Mouse (Mus musculus): ENCODE measurements at regions not wholly inside any gene's neighbourhood (a gene's known extent, or its start where the extent isn't known, plus 50 kb on each side); places are given as distances from the start of the nearest gene placed in this dataset.

DNA sequence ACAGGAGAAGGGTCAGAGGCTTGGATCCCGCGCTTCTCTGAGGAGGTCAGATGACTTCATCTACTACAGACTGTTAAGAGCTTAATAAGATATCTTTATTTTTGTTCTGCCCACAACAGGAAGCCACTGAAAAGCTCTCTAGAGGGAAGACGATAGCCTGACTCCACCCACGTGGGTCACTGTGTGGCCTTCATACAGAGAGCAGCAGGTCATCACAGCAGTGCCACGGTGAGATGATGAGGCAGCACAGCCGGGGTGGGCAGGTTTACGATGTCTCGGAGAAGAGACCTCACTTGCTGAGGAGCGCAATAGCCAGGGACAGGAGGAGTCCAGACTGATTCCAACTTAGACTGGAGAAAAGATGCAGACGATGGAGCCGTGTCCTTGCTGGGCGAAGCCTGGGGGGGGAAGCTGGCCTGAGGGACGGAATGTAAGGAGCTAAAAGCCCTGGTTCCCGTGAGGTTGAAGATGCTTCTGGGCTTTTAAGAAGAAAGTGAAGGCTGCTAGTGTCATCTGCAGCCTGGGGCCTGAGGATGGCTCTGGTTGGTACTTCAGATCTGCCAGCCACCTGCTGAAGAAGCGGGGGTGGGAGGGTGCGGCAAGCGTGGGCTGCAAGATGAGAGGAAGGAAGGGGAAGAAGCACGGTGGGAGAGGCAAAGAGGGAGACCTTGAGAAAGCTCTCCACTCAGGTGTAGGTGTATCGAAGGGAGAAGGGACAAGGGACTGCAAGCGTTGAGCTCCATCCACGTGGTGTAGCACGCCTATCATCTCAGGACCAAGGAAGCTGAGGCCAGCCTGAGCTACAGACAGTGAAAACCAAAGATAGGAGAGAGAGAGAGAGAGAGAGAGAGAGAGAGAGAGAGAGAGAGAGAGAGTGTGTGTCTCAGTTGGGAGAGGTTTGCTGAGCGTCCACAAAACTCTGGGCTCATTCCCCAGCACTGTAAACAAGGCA lies 221.9 kb upstream of the Amigo2 start:
- H3K9ac ChIP-seq (ENCODE audit: control insufficient read depth, low read depth, low read length, poor library complexity, severe bottlenecking) = no peak overlapping the region
- H3K27ac ChIP-seq (ENCODE audit: control insufficient read depth, low read depth, low read length) = no peak overlapping the region
- H3K4me1 ChIP-seq (ENCODE audit: control insufficient read depth in 1 of 2, insufficient read depth in 2 of 2, low read length in 2 of 2) = peaks cover 0 to 5% of the 10 kb centered on the region in 2 experiments; a peak in 1 of 4 replicates
- no peaks in the 10 kb centered on the region for H3K27me3 ChIP-seq (ENCODE audit: control insufficient read depth in 1 of 2, insufficient read depth in 2 of 2, low read length in 2 of 2)
- H3K79me2 ChIP-seq (ENCODE audit: control insufficient read depth, insufficient read depth, low read length, poor library complexity) = no peaks in the 10 kb centered on the region
- H3K9me3 ChIP-seq (replicated peaks; ENCODE audit: insufficient read depth, low read length) = no peaks in the 10 kb centered on the region
- H3K36me3 ChIP-seq (ENCODE audit: control insufficient read depth in 1 of 2, insufficient read depth in 2 of 2, low read length in 2 of 2) = no peaks in the 10 kb centered on the region
- H3K4me3 ChIP-seq (ENCODE audit: control insufficient read depth in 1 of 2, insufficient read depth in 1 of 2, low read depth in 2 of 2, low read length in 2 of 2) = no peak overlapping the region
- peak; percentile 34; the same call in 1 of the 2 replicates for TF ChIP-seq MAX (IDR thresholded peaks at IDR 0.05; ENCODE audit: low read length)
- no peak for TF ChIP-seq TAL1 (IDR thresholded peaks at IDR 0.05; ENCODE audit: low read length)
- no peak for TF ChIP-seq E2F4 (IDR thresholded peaks at IDR 0.05; ENCODE audit: borderline replicate concordance, low read depth, low read length)
- 0 out of 4 replicates have a peak, but pooled peaks of 1 of the 2 experiments have one; percentile 29 for TF ChIP-seq POLR2A (IDR thresholded peaks at IDR 0.05; ENCODE audit: control insufficient read depth in 1 of 2, insufficient read depth in 1 of 2, low read depth in 1 of 2, low read length in 2 of 2, poor library complexity in 1 of 2)
- DNase-seq (ENCODE audit: low read depth, low spot score) = peak; percentile 37

GRCm38 (mm10) chr15:97467781-97468485 lies 220.8 kb upstream of the Amigo2 start:
- no peak overlapping the region for H3K27ac ChIP-seq (ENCODE audit: control insufficient read depth, low read depth, low read length)
- H3K27me3 ChIP-seq (ENCODE audit: control insufficient read depth in 1 of 2, insufficient read depth in 2 of 2, low read length in 2 of 2) = no peaks in the 10 kb centered on the region
- DNase-seq (ENCODE audit: low read depth, low spot score) = no peak
- TF ChIP-seq TAL1 (IDR thresholded peaks at IDR 0.05; ENCODE audit: low read length) = no peak
- TF ChIP-seq SIN3A (IDR thresholded peaks at IDR 0.05; ENCODE audit: low read length) = no peak
- TF ChIP-seq TBP (IDR thresholded peaks at IDR 0.05; ENCODE audit: low read depth, low read length) = no peak
- TF ChIP-seq ELF1 (IDR thresholded peaks at IDR 0.05; ENCODE audit: low read depth, low read length) = no peak
- no peak for TF ChIP-seq MAX (IDR thresholded peaks at IDR 0.05; ENCODE audit: low read length)
- no peak for TF ChIP-seq GATA1 (IDR thresholded peaks at IDR 0.05; ENCODE audit: low read depth, low read length)
- no peak for TF ChIP-seq SMC3 (IDR thresholded peaks at IDR 0.05; ENCODE audit: low read depth, low read length)
- TF ChIP-seq RCOR1 (IDR thresholded peaks at IDR 0.05; ENCODE audit: low read depth, low read length) = no peak
- TF ChIP-seq MXI1 (IDR thresholded peaks at IDR 0.05; ENCODE audit: low read depth, low read length) = no peak
- TF ChIP-seq GABPA (IDR thresholded peaks at IDR 0.05; ENCODE audit: low read depth, low read length) = no peak
- peaks cover 0 to 5% of the 10 kb centered on the region in 2 experiments; a peak in 1 of 4 replicates for H3K4me1 ChIP-seq (ENCODE audit: control insufficient read depth in 1 of 2, insufficient read depth in 2 of 2, low read length in 2 of 2)
- no peak overlapping the region for H3K4me3 ChIP-seq (ENCODE audit: control insufficient read depth in 1 of 2, insufficient read depth in 1 of 2, low read depth in 2 of 2, low read length in 2 of 2)
- no peaks in the 10 kb centered on the region for H3K79me2 ChIP-seq (ENCODE audit: control insufficient read depth, insufficient read depth, low read length, poor library complexity)
- H3K9me3 ChIP-seq (replicated peaks; ENCODE audit: insufficient read depth, low read length) = no peaks in the 10 kb centered on the region
- no peak overlapping the region for H3K9ac ChIP-seq (ENCODE audit: control insufficient read depth, low read depth, low read length, poor library complexity, severe bottlenecking)
- no peaks in the 10 kb centered on the region for H3K36me3 ChIP-seq (ENCODE audit: control insufficient read depth in 1 of 2, insufficient read depth in 2 of 2, low read length in 2 of 2)

Data from MEL (cell line).